Mouse (Mus musculus) midbrain, embryonic 13.5 days (tissue): ENCODE results near the gene Tyk2. TPM values are rescaled to one million over a fixed set of nuclear protein-coding genes. Genes with fewer than 3 reads are reported as not detected.
A peak's percentile ranks its signal among the peaks of the same experiment; 100 is the strongest.

Source experiments
- ATAC-seq: fragments of 200-750 bp; cut with Nextera tagmentation; 2 replicates; pipeline ENCODE4 v1.8.0; 2017; ENCODE audit warnings: mild to moderate bottlenecking, moderate TSS enrichment, moderate library complexity
- H3K27ac ChIP-seq: fragments of 300-500 bp; sonication (generic); 2 replicates; pipeline ENCODE4 v1.5.1; 2015; ENCODE audit warnings: inconsistent platforms, mild to moderate bottlenecking, moderate library complexity
- H3K27me3 ChIP-seq: fragments of 300-500 bp; sonication (generic); 2 replicates; pipeline ENCODE4 v1.6.1; 2015; ENCODE audit warnings: mild to moderate bottlenecking, inconsistent platforms
- H3K36me3 ChIP-seq: fragments of 300-500 bp; sonication (generic); 2 replicates; pipeline ENCODE4 v1.6.1; 2015; ENCODE audit warnings: mild to moderate bottlenecking, inconsistent platforms
- H3K4me1 ChIP-seq: fragments of 300-500 bp; sonication (generic); replicated peaks from 2 replicates; pipeline ENCODE4 v1.6.1; 2015; ENCODE audit warnings: inconsistent platforms
- H3K4me2 ChIP-seq: fragments of 300-500 bp; sonication (generic); replicated peaks from 2 replicates; pipeline ENCODE4 v1.6.1; 2015; ENCODE audit warnings: moderate library complexity, mild to moderate bottlenecking, inconsistent platforms
- H3K4me3 ChIP-seq: fragments of 300-500 bp; sonication (generic); replicated peaks from 2 replicates; pipeline ENCODE4 v1.5.1; 2015; ENCODE audit warnings: mild to moderate bottlenecking, inconsistent platforms
- H3K9ac ChIP-seq: fragments of 300-500 bp; sonication (generic); replicated peaks from 2 replicates; pipeline ENCODE4 v1.6.1; 2015; ENCODE audit warnings: mild to moderate bottlenecking, inconsistent platforms
- H3K9me3 ChIP-seq: fragments of 300-500 bp; sonication (generic); 2 replicates; pipeline ENCODE4 v1.6.1; 2016; ENCODE audit warnings: mild to moderate bottlenecking, inconsistent platforms
- WGBS: fragments of 180-500 bp; shearing (Covaris S2); methylation state at CpG from one replicate; pipeline ENCODE4 v1.1.7; 2015; 5-methylcytosine and 5-hydroxymethylcytosine counted together
- polyA plus RNA-seq: library from polyadenylated mRNA; unstranded; fragments of >200 nt; fragmentation: Nextera tagmentation; extraction: Ambion mirVana; gene quantifications from 2 replicates; pipeline ENCODE4 v1.2.1, GENCODE M21; 2015

Tyk2 gene
- polyA plus RNA-seq, result 11.5 and 12.2 TPM in 2 replicates

DNA sequence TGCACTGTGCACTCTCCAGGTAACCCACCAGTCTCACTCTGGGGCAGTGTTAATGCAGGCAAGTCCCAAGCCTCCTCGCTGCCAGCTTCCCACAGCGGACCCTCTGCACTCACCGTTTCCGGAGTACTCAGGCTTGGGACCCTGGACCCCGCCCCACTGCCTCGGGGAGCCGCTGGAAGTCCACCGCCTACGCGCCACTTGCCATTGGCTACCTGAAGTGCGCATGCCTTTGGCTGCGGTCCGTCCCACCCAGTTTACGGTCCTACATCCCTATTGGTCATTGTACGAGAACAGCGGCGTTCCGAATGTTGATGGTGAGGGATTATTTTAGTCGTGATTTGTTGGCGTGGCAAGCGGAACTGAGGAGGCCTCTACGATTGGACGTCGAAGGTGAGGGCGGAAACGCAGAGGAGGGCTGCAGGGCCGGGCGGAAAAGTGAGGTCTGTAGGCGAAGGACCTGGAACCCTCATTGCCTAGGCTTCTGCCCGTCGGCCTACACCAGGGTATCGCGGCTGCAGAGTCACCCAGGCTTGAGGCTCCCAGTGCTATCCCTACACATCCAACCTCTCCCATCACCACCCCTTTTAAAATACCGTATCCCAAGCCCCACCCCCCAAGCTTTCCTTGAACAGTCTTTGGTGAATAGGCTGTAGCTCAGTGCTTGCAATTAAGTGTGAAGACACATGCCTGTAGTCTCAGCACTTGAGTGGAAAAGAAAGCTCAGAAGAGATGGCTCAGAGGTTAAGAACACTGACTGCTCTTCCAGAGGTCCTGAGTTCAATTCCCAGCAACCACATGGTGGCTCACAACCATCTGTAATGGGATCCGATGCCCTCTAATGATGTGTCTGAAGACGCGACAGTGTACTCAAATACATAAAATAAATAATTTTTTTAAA is at the start of gene Tyk2:
Gene Tyk2 (minus strand): TSS at position 185 of the 898 bp plus-strand sequence.
- H3K4me1 ChIP-seq, result peaks cover 6% of the 10 kb centered on the region
- peak within 1 kb of the TSS; percentile 69 for H3K9ac ChIP-seq
- H3K9me3 ChIP-seq, result no peaks in the 10 kb centered on the region
- H3K4me3 ChIP-seq, result peak within 1 kb of the TSS; percentile 58
- 6% methylated on average over 37 of the region's 37 CpGs for WGBS
- H3K36me3 ChIP-seq, result peaks cover 17% of the 10 kb centered on the region
- no peaks in the 10 kb centered on the region for H3K27me3 ChIP-seq
- ATAC-seq, result peak; percentile 98
- H3K4me2 ChIP-seq, result peak within 1 kb of the TSS; percentile 68
- H3K27ac ChIP-seq, result peak within 1 kb of the TSS; percentile 74

DNA sequence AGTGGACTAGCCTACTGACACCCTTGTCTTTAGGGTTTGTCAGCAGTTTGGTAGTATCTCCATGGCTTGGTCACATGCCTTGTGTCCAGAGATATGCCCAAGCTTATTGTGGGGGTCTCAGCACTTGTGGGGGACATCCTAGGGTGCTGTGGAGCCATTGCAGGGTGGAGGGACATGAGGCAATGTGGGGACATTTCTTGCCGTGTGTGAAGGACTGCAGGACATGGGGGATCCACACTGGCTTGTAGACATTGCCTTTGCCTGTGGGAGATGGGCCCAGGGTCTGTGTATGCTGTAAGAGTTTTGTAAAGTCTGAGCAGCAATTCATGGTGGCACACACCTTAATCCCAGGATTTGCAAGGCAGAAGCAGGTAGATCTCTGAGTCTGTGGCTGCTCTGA is 49.8 kb upstream of the Tyk2 start:
- no peak for ATAC-seq
- H3K4me3 ChIP-seq, result no peak overlapping the region
- no peak overlapping the region for H3K4me2 ChIP-seq
- no peak overlapping the region for H3K27ac ChIP-seq
- H3K36me3 ChIP-seq, result no peaks in the 10 kb centered on the region
- 57% methylated on average over 1 of the region's 1 CpGs for WGBS
- H3K4me1 ChIP-seq, result peaks cover 6% of the 10 kb centered on the region; the same call in 1 of the 2 replicates
- no peaks in the 10 kb centered on the region for H3K9me3 ChIP-seq
- peaks cover 56% of the 10 kb centered on the region for H3K27me3 ChIP-seq
- H3K9ac ChIP-seq, result no peak overlapping the region

DNA sequence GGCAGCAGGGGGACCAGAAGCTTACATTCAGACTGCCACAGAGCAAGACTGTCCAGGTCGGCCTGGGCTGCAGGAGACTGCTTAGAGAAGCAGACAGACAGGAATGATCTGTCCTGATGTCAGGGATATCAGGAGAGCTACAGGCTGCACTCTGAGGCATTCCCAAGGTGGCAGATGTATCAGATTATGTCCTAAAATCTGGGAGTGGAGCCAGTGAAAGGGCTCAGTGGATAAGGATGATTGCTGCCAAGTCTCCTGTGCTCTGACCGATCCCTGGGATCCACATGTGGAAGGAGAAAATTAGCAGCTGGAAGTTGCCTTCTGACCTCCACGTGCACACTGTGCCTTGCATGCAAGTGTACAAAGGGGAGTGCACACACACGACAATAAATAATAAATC is 49.4 kb upstream of the Tyk2 start:
- Histone ChIP-seq H3K27me3 (peaks cover 52% of the 10 kb centered on the region), H3K27ac (no peak overlapping the region), H3K9me3 (no peaks in the 10 kb centered on the region), H3K9ac (no peak overlapping the region; the same call in 1 of the 2 replicates), H3K4me2 (no peak overlapping the region), H3K4me1 (peaks cover 6% of the 10 kb centered on the region; the same call in 1 of the 2 replicates), H3K4me3 (no peak overlapping the region), H3K36me3 (no peaks in the 10 kb centered on the region)
- WGBS, result 62% methylated on average over 4 of the region's 4 CpGs
- peak; percentile 40; the same call in 1 of the 2 replicates for ATAC-seq

DNA sequence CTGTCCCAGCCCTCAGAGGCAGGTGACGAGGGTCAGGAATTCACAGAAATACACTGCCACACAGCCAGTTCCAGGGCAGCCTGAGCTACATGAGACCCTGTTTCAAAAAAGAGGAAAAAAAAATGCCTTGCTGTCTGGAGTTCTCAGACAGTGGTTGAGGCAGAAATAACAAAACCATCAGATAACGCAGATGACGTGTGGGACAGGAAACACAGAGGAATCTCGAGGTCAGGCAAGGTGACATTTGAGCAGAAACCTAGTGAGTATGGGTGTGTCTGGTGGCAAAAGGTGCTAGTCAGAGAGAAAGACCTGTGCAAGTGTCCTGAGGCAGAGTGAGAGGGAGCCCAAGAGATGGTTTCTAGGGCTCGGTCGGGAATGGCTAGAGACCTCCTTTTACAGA is 41.3 kb upstream of the Tyk2 start:
- Histone ChIP-seq H3K4me3 (no peak overlapping the region), H3K9me3 (no peaks in the 10 kb centered on the region), H3K27ac (no peak overlapping the region), H3K4me1 (peaks cover 14% of the 10 kb centered on the region), H3K9ac (no peak overlapping the region), H3K27me3 (peaks cover 15% of the 10 kb centered on the region), H3K4me2 (no peak overlapping the region), H3K36me3 (no peaks in the 10 kb centered on the region)
- ATAC-seq, result no peak
- WGBS, result 81% methylated on average over 6 of the region's 6 CpGs

DNA sequence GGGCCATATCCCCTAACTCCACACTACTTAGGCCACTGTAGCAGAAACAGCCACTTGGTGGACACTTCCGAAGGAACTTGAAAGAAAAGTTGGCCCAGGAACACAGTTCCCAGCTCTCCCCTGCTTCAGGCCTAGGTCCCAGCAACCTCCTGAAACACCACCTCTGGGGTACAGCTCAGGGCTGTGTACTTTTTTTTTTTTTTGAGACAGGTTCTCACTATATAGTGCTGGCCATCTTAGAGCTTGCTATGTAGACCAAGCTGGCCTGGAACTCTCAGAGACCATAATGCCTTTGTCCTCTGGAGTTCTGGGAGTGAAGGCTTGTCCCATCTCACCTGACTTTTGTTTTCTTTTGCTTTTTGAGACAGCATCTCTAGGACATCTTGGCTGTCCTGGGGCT is 38.1 kb upstream of the Tyk2 start:
- 41% methylated on average over 1 of the region's 1 CpGs for WGBS
- Histone ChIP-seq H3K27ac (no peak overlapping the region), H3K9me3 (no peaks in the 10 kb centered on the region), H3K9ac (no peak overlapping the region), H3K4me3 (no peak overlapping the region), H3K4me1 (peaks cover 36% of the 10 kb centered on the region), H3K4me2 (no peak overlapping the region), H3K27me3 (peaks cover 47% of the 10 kb centered on the region), H3K36me3 (no peaks in the 10 kb centered on the region)
- ATAC-seq, result no peak

DNA sequence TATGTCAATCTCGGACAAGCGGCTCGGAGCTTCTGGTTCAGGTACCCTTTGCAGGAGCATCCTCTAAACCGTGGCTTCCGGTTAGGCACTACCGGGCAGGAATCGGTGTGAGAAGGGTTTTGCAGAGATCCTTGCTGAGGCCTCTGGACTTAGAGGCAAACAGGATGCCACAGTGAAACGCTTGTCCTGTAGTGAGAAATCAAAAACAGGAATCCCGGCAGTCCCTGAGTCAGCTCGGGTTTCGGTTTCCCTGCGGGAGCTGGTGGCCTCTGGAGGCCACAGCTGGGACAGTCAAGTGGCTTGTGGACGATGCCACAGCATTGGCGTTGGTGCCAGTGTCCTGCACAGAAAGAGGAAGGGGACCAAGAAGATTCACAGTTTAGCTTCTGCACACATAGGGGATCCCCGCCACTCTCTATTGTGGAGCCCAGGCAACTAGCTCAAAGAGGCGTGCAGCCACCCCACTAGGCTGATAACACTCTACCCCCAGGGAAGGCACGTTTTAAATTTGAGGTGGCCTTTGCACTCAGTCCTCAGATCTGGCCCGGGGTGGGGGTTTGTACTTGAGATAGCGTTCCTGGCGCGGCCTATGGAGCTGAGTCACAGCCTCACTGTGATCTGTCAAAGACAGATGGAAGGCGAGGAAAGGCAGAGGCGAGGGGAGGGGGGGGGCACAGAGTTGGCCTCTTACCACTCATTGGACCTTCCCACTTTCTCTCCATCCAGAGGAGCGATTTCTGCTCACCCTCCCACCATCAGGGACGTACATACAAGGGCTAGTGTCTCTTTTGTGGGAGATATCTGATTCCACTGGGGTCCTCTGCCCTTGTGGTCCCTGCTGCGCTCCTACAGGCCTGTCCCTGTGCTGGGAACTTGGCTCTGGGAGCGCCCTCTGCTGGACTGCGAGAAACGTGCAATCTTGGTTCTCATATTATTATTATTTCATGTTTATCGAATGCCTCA is 37.4 kb upstream of the Tyk2 start:
- Histone ChIP-seq H3K27me3 (peaks cover 54% of the 10 kb centered on the region), H3K9ac (peak overlapping the region; percentile 44; the same call in 1 of the 2 replicates), H3K36me3 (no peaks in the 10 kb centered on the region), H3K27ac (peak overlapping the region; percentile 14; the same call in 1 of the 2 replicates), H3K4me3 (no peak overlapping the region), H3K4me1 (peaks cover 40% of the 10 kb centered on the region), H3K4me2 (peak overlapping the region; percentile 11), H3K9me3 (no peaks in the 10 kb centered on the region)
- ATAC-seq, result peak; percentile 66
- 13% methylated on average over 30 of the region's 30 CpGs for WGBS

DNA sequence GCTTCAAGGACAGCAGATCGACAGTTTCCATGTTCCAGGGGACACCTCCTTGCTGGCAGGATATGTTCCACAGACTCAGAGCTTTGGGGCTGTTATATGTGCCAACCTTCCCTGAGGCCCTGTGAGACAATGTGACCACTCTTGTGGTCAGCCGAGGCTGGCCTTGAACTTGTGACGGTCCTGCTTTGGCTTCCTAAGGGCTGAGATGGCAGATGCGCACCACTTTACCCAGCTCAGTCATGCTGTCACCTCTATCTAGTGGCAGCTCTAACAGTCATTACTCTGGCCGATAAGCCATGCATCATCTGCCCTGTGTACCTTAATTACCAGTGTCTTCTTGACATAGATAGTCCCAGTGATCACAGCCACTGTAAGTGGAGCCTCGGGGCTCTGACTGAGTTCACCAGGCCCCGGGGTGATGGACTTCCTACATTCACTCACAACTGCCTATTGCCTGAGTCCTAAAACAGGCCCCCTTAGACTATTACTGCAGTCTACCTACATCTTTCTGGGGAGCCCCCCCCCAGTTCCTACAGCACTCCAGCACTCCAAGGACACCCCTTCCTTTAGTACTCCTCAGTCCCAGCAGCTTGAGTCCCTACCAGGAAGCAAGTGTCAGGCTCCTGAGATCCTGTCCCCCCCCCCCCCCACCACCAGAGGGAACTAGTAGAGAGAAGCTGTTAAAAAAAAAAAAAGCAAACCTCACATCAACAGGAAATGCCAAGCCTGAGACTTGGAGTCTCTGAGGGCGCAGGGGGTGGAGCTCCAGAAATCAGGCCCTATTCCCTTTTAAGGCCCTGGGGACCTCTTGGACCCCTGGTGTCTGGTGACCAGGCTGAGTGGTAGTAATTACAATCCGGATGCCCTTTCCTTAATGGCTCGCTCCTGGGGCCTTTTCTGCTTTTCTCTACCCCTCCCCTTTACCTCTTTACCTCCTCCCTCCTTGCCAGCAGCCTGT is 36.4 kb upstream of the Tyk2 start:
- no peak for ATAC-seq
- Histone ChIP-seq H3K27me3 (peaks cover 64% of the 10 kb centered on the region), H3K9me3 (no peaks in the 10 kb centered on the region), H3K4me3 (no peak overlapping the region), H3K9ac (0 out of 2 replicates have a peak overlapping the region, but pooled peaks have one; percentile 44), H3K27ac (peak overlapping the region; percentile 14; the same call in 1 of the 2 replicates), H3K4me1 (peaks cover 40% of the 10 kb centered on the region), H3K36me3 (no peaks in the 10 kb centered on the region), H3K4me2 (no peak overlapping the region)
- WGBS, result 70% methylated on average over 10 of the region's 10 CpGs

DNA sequence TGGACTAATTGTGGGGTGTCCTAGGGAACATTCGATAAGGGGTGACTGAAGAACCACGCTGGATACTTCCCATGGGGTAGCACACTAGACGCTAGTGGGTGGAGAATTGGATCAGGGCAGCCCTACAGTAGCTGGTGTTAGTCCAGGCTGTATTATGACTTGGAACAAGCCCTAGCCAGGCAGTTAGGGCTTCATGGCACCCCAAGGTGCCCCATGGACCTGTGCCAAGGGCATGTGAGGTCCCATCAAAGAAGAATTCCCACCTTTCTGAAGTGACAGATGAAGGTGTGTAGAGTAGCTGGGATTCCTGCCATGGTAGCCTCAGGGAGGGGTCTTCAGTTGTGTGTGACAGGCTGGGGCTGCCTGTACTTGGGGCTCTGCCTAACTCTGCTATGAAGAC is 35.5 kb upstream of the Tyk2 start:
- H3K27me3 ChIP-seq, result peaks cover 73% of the 10 kb centered on the region
- H3K4me3 ChIP-seq, result peak overlapping the region; percentile 44
- no peaks in the 10 kb centered on the region for H3K9me3 ChIP-seq
- 39% methylated on average over 3 of the region's 3 CpGs for WGBS
- peak overlapping the region; percentile 66 for H3K4me2 ChIP-seq
- no peak overlapping the region for H3K9ac ChIP-seq
- no peak for ATAC-seq
- H3K4me1 ChIP-seq, result peaks cover 42% of the 10 kb centered on the region
- H3K27ac ChIP-seq, result no peak overlapping the region
- no peaks in the 10 kb centered on the region for H3K36me3 ChIP-seq

DNA sequence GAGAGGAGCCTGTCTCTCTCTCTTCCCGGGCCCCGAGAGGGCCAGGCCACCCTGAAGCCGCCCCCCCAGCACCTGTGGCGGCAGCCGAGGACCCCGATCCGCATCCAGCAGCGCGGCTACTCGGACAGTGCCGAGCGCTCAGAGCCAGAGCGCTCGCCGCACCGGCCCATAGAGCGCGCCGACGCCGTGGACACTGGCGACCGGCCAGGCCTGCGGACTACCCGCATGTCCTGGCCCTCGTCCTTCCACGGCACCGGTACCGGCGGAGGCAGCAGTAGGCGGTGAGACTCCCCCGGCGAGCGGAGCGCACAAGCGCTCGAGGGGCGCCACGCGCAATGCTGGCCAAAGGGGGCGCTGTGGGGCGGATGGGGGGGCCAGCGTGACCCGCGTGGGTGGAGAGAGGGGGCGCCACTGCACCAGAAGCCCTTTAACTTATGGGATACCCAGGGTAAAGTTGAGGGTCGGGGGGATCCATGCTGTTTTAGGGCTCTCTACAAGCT is 35.0 kb upstream of the Tyk2 start:
- H3K27ac ChIP-seq, result no peak overlapping the region
- H3K4me3 ChIP-seq, result peak overlapping the region; percentile 44
- WGBS, result 2% methylated on average over 47 of the region's 47 CpGs
- no peaks in the 10 kb centered on the region for H3K9me3 ChIP-seq
- H3K27me3 ChIP-seq, result peaks cover 74% of the 10 kb centered on the region
- peak overlapping the region; percentile 54 for H3K9ac ChIP-seq
- no peak for ATAC-seq
- H3K4me1 ChIP-seq, result peaks cover 46% of the 10 kb centered on the region
- peak overlapping the region; percentile 66 for H3K4me2 ChIP-seq
- no peaks in the 10 kb centered on the region for H3K36me3 ChIP-seq

DNA sequence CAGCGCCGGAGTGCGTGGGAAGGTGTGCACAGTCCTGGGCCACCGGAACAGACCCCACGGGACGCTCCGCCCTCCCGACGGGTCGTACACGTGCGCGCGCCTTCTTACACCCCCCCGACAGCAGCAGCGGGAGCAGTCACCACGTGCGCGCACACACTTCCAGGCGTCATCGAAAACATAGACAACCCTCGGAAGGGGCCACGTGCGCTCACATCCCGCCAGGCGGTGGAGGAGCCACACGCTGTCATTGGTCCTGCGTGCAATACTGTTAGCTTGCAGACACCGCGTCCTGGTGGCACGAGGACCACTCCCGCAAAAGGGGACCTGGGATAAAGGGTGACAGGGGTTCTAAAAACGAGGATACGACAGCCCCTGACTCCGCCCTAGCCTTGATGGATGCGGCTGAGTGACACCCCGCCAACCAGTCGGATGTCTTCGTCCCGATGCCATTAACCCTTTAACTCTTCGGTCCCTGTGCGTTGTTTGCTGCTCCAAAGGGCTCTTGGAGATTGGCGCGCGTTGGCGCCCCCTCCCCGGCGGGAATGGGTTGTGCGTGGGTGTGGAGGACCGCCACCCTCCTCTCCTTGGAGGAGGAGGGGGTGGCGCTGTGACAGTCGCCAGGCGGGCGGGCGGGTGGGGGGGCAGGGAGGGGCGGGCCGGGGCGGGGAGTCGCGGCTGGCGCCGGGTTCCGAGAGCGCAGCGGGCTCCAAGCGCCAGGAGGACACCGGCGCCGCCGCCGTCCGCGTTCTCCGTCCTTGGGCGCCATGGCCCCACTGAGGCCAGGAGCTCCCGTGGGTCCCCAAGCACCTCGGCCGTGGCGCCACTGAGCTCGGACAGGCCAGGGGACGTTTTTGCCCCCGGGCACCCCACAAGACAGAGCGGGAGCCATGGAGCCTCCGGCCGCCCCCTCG is 34.3 kb upstream of the Tyk2 start, which contains the start of gene Pde4a:
Gene Pde4a (plus strand): TSS at position 674 of the 911 bp plus-strand sequence.
- no peaks in the 10 kb centered on the region for H3K36me3 ChIP-seq
- H3K27ac ChIP-seq, result no peak within 1 kb of the TSS
- 1% methylated on average over 80 of the region's 86 CpGs for WGBS
- H3K9me3 ChIP-seq, result no peaks in the 10 kb centered on the region
- peaks cover 48% of the 10 kb centered on the region for H3K4me1 ChIP-seq
- H3K4me3 ChIP-seq, result peak within 1 kb of the TSS; percentile 44
- peaks cover 74% of the 10 kb centered on the region for H3K27me3 ChIP-seq
- peak within 1 kb of the TSS; percentile 66 for H3K4me2 ChIP-seq
- ATAC-seq, result peak; percentile 31
- peak within 1 kb of the TSS; percentile 54 for H3K9ac ChIP-seq
